Mouse (Mus musculus): Measurements from ENCODE around the gene Atp5f1. TPM values are rescaled to one million over a fixed set of nuclear protein-coding genes. Genes with fewer than 3 reads are reported as not detected.
A peak's percentile ranks its signal among the peaks of the same experiment; 100 is the strongest.

Gene Atp5f1
- polyA plus RNA-seq, 1 experiment: 309 TPM

- Histone ChIP-seq H3K4me1 (ENCODE audit: control insufficient read depth, insufficient read depth, low read length) (no peaks in the 10 kb centered on the region), H3K4me3 (ENCODE audit: insufficient read depth, low read length) (no peak overlapping the region), H3K27ac (ENCODE audit: insufficient read depth, low read length) (no peak overlapping the region)
- TF ChIP-seq CTCF (IDR thresholded peaks at IDR 0.05; ENCODE audit: extremely low read depth, insufficient read depth, low read length) (no peak), POLR2A (IDR thresholded peaks at IDR 0.05; ENCODE audit: extremely low read depth, insufficient read depth, low read length) (no peak)
These were observed 55.2 kb downstream of the Atp5f1 start for GRCm38 (mm10) chr3:105904721-105905120.

- Histone ChIP-seq H3K4me3 (ENCODE audit: insufficient read depth, low read length) (no peak overlapping the region), H3K27ac (ENCODE audit: insufficient read depth, low read length) (no peak overlapping the region)
- TF ChIP-seq POLR2A (IDR thresholded peaks at IDR 0.05; ENCODE audit: extremely low read depth, insufficient read depth, low read length) (no peak), CTCF (IDR thresholded peaks at IDR 0.05; ENCODE audit: extremely low read depth, insufficient read depth, low read length) (no peak)
These were observed 55.7 kb downstream of the Atp5f1 start for GRCm38 (mm10) chr3:105904213-105904612.

GRCm38 (mm10) chr3:105901468-105901867 is 58.4 kb downstream of the Atp5f1 start:
- H3K4me1 ChIP-seq (ENCODE audit: control insufficient read depth, insufficient read depth, low read length): no peaks in the 10 kb centered on the region
- no peak overlapping the region for H3K27ac ChIP-seq (ENCODE audit: insufficient read depth, low read length)
- TF ChIP-seq POLR2A (IDR thresholded peaks at IDR 0.05; ENCODE audit: extremely low read depth, insufficient read depth, low read length): no peak
- TF ChIP-seq CTCF (IDR thresholded peaks at IDR 0.05; ENCODE audit: extremely low read depth, insufficient read depth, low read length): no peak
- H3K4me3 ChIP-seq (ENCODE audit: insufficient read depth, low read length): no peak overlapping the region

More at GRCm38 (mm10) chr3:105904213-105904612, 55.7 kb downstream of the Atp5f1 start:
- H3K4me1 ChIP-seq (ENCODE audit: control insufficient read depth, insufficient read depth, low read length): no peaks in the 10 kb centered on the region

- TF ChIP-seq POLR2A (IDR thresholded peaks at IDR 0.05; ENCODE audit: extremely low read depth, insufficient read depth, low read length): no peak
- TF ChIP-seq CTCF (IDR thresholded peaks at IDR 0.05; ENCODE audit: extremely low read depth, insufficient read depth, low read length): no peak
- no peak overlapping the region for H3K4me3 ChIP-seq (ENCODE audit: insufficient read depth, low read length)
- no peaks in the 10 kb centered on the region for H3K4me1 ChIP-seq (ENCODE audit: control insufficient read depth, insufficient read depth, low read length)
- H3K27ac ChIP-seq (ENCODE audit: insufficient read depth, low read length): no peak overlapping the region
These were observed 59.2 kb downstream of the Atp5f1 start for GRCm38 (mm10) chr3:105900716-105901115.

- TF ChIP-seq POLR2A (IDR thresholded peaks at IDR 0.05; ENCODE audit: extremely low read depth, insufficient read depth, low read length) (no peak), CTCF (IDR thresholded peaks at IDR 0.05; ENCODE audit: extremely low read depth, insufficient read depth, low read length) (no peak)
- no peaks in the 10 kb centered on the region for H3K4me1 ChIP-seq (ENCODE audit: control insufficient read depth, insufficient read depth, low read length)
- H3K4me3 ChIP-seq (ENCODE audit: insufficient read depth, low read length): no peak overlapping the region
- no peak overlapping the region for H3K27ac ChIP-seq (ENCODE audit: insufficient read depth, low read length)
These were observed 59.6 kb downstream of the Atp5f1 start for GRCm38 (mm10) chr3:105900266-105900665.

GRCm38 (mm10) chr3:105899394-105900147 is 60.3 kb downstream of the Atp5f1 start:
- TF ChIP-seq POLR2A (IDR thresholded peaks at IDR 0.05; ENCODE audit: extremely low read depth, insufficient read depth, low read length) (no peak), CTCF (IDR thresholded peaks at IDR 0.05; ENCODE audit: extremely low read depth, insufficient read depth, low read length) (peak; percentile 86)
- Histone ChIP-seq H3K4me1 (ENCODE audit: control insufficient read depth, insufficient read depth, low read length) (no peaks in the 10 kb centered on the region), H3K27ac (ENCODE audit: insufficient read depth, low read length) (no peak overlapping the region), H3K4me3 (ENCODE audit: insufficient read depth, low read length) (no peak overlapping the region)

- Histone ChIP-seq H3K4me3 (ENCODE audit: insufficient read depth, low read length) (no peak overlapping the region), H3K27ac (ENCODE audit: insufficient read depth, low read length) (no peak overlapping the region), H3K4me1 (ENCODE audit: control insufficient read depth, insufficient read depth, low read length) (no peaks in the 10 kb centered on the region)
- no peak for TF ChIP-seq CTCF (IDR thresholded peaks at IDR 0.05; ENCODE audit: extremely low read depth, insufficient read depth, low read length)
- TF ChIP-seq POLR2A (IDR thresholded peaks at IDR 0.05; ENCODE audit: extremely low read depth, insufficient read depth, low read length): no peak
These were observed 61.0 kb downstream of the Atp5f1 start for GRCm38 (mm10) chr3:105898861-105899260.

GRCm38 (mm10) chr3:105898325-105898724 is 61.6 kb downstream of the Atp5f1 start:
- no peak overlapping the region for H3K27ac ChIP-seq (ENCODE audit: insufficient read depth, low read length)
- H3K4me3 ChIP-seq (ENCODE audit: insufficient read depth, low read length): no peak overlapping the region
- no peaks in the 10 kb centered on the region for H3K4me1 ChIP-seq (ENCODE audit: control insufficient read depth, insufficient read depth, low read length)
- TF ChIP-seq POLR2A (IDR thresholded peaks at IDR 0.05; ENCODE audit: extremely low read depth, insufficient read depth, low read length) (no peak), CTCF (IDR thresholded peaks at IDR 0.05; ENCODE audit: extremely low read depth, insufficient read depth, low read length) (no peak)

GRCm38 (mm10) chr3:105896811-105897210 is 63.1 kb downstream of the Atp5f1 start:
- TF ChIP-seq POLR2A (IDR thresholded peaks at IDR 0.05; ENCODE audit: extremely low read depth, insufficient read depth, low read length) (no peak), CTCF (IDR thresholded peaks at IDR 0.05; ENCODE audit: extremely low read depth, insufficient read depth, low read length) (no peak)
- H3K27ac ChIP-seq (ENCODE audit: insufficient read depth, low read length): no peak overlapping the region
- H3K4me1 ChIP-seq (ENCODE audit: control insufficient read depth, insufficient read depth, low read length): peaks cover 2% of the 10 kb centered on the region; the same call in 1 of the 2 replicates
- H3K4me3 ChIP-seq (ENCODE audit: insufficient read depth, low read length): no peak overlapping the region

Measured in cortical plate, adult 2 months (tissue).